In genomic region chr12:76265001-76265400, GRCm38 (mm10) we compare ENCODE assay signal across 24 mouse cellular contexts. TPM values are rescaled to one million over a fixed set of nuclear protein-coding genes. Genes with fewer than 3 reads are reported as not detected.
DNase-seq lines count a peak whose midpoint lies in the region; ATAC-seq and TF ChIP-seq lines count a peak whose summit lies in the region.
"Had no signal": no experiment of that assay in that cellular context is flagged by ENCODE, and none has a peak within 500 bp of the region (broad histone marks: within the 10 kb centered on the region; RNA-seq: fewer than 3 reads in every experiment).

No protein-coding gene starts in this region.

- WGBS in cerebellum, adult 2 months: 64% methylated on average over 6 of the region's 6 CpGs
- WGBS in neural tube, embryonic 15.5 days: 77% methylated on average over 6 of the region's 6 CpGs
- WGBS in embryonic facial prominence, embryonic 10.5 days: 75% methylated on average over 6 of the region's 6 CpGs

- ATAC-seq in neural tube, embryonic 15.5 days (ENCODE audit: low FRiP score): no peak
- ATAC-seq: activated CD4-positive, CD25-positive, alpha-beta regulatory T cell, adult 4 months had no signal

- DNase-seq in cerebellum, adult 2 months: no peak
- no peak for DNase-seq in cerebellum, postnatal 25 days
- DNase-seq in layer of hippocampus, adult 2 months (ENCODE audit: low spot score in 2 of 2): no peak
- no peak for DNase-seq in layer of hippocampus, adult 9-11 months
- DNase-seq in neural tube, embryonic 10.5 days (ENCODE audit: extremely low spot score, low spot score): no peak
- DNase-seq in left cerebral cortex, adult 8-10 months (ENCODE audit: low spot score in 2 of 2): no peak
- no peak for DNase-seq in embryonic facial prominence, embryonic 10.5 days (ENCODE audit: low spot score)
- DNase-seq: adrenal gland, postnatal 25 days; kidney, adult 11 months; kidney, postnatal 25 days; lung, embryonic 14.5 days; thymus, postnatal 4 days had no signal

- peaks cover 21% of the 10 kb centered on the region for H3K4me1 ChIP-seq in cerebellum, adult 2 months (ENCODE audit: control insufficient read depth, insufficient read depth, low read length)
- peaks cover 4% of the 10 kb centered on the region; the same call in 1 of the 2 replicates for H3K4me1 ChIP-seq in neural tube, embryonic 15.5 days
- peaks cover 5% of the 10 kb centered on the region; the same call in 1 of the 2 replicates for H3K4me1 ChIP-seq in embryonic facial prominence, embryonic 10.5 days
- H3K4me1 ChIP-seq: embryonic facial prominence, embryonic 15.5 days; limb, embryonic 13.5 days had no signal

- no peak overlapping the region for H3K4me2 ChIP-seq in neural tube, embryonic 15.5 days
- H3K4me2 ChIP-seq: embryonic facial prominence, embryonic 15.5 days; forebrain, embryonic 13.5 days; heart, embryonic 13.5 days; limb, embryonic 13.5 days; lung, embryonic 14.5 days had no signal

- no peak overlapping the region for H3K9ac ChIP-seq in neural tube, embryonic 15.5 days (replicated peaks)
- H3K9ac ChIP-seq: embryonic facial prominence, embryonic 15.5 days; forebrain, embryonic 13.5 days; heart, embryonic 13.5 days; limb, embryonic 13.5 days; lung, embryonic 14.5 days had no signal

- no peaks in the 10 kb centered on the region for H3K36me3 ChIP-seq in neural tube, embryonic 15.5 days
- H3K36me3 ChIP-seq in embryonic facial prominence, embryonic 10.5 days (replicated peaks): peaks cover 27% of the 10 kb centered on the region

- H3K27ac ChIP-seq in cerebellum, adult 2 months (ENCODE audit: insufficient read depth, low read length): peak overlapping the region; percentile 80; the same call in 1 of the 2 replicates
- peak overlapping the region; percentile 91 for H3K27ac ChIP-seq in layer of hippocampus, adult 2 months
- H3K27ac ChIP-seq in neural tube, embryonic 15.5 days (replicated peaks): peak overlapping the region; percentile 58; the same call in 1 of the 2 replicates
- no peak overlapping the region for H3K27ac ChIP-seq in embryonic facial prominence, embryonic 10.5 days (replicated peaks)
- H3K27ac ChIP-seq: embryonic facial prominence, embryonic 15.5 days; heart, embryonic 13.5 days; limb, embryonic 13.5 days had no signal

- H3K9me3 ChIP-seq in neural tube, embryonic 15.5 days (replicated peaks): no peaks in the 10 kb centered on the region
- no peaks in the 10 kb centered on the region for H3K9me3 ChIP-seq in embryonic facial prominence, embryonic 10.5 days
- H3K9me3 ChIP-seq: embryonic facial prominence, embryonic 15.5 days; forebrain, embryonic 13.5 days; heart, embryonic 13.5 days; limb, embryonic 13.5 days had no signal

- H3K27me3 ChIP-seq in cerebellum, adult 2 months (ENCODE audit: control insufficient read depth, insufficient read depth, low read length): no peaks in the 10 kb centered on the region
- no peaks in the 10 kb centered on the region for H3K27me3 ChIP-seq in neural tube, embryonic 15.5 days (replicated peaks)
- H3K27me3 ChIP-seq in embryonic facial prominence, embryonic 10.5 days (replicated peaks; ENCODE audit: low read depth, poor library complexity, severe bottlenecking): no peaks in the 10 kb centered on the region
- H3K27me3 ChIP-seq: embryonic facial prominence, embryonic 15.5 days; forebrain, embryonic 13.5 days; heart, embryonic 13.5 days; limb, embryonic 13.5 days; Patski had no signal

- TF ChIP-seq CTCF in cerebellum, adult 2 months (IDR thresholded peaks at IDR 0.05; ENCODE audit: borderline replicate concordance, insufficient read depth, low read depth, low read length): no peak
- no peak for TF ChIP-seq CTCF in layer of hippocampus, adult 2 months (conservative IDR thresholded peaks at IDR 0.05)

- TF ChIP-seq POLR2A in cerebellum, adult 2 months (IDR thresholded peaks at IDR 0.05; ENCODE audit: borderline replicate concordance, insufficient read depth, low read length): no peak

- H3K4me3 ChIP-seq in cerebellum, adult 2 months (replicated peaks; ENCODE audit: insufficient read depth, low read depth, low read length): no peak overlapping the region
- peak overlapping the region; percentile 20; the same call in 1 of the 2 replicates for H3K4me3 ChIP-seq in layer of hippocampus, adult 2 months
- H3K4me3 ChIP-seq in neural tube, embryonic 15.5 days (replicated peaks): no peak overlapping the region
- no peak overlapping the region for H3K4me3 ChIP-seq in embryonic facial prominence, embryonic 10.5 days
- H3K4me3 ChIP-seq: embryonic facial prominence, embryonic 15.5 days; forebrain, embryonic 13.5 days; heart, embryonic 13.5 days; limb, embryonic 13.5 days had no signal

RNA-seq across cellular contexts. Expression of gene Mthfd1, which starts 9.9 kb away (rescaled TPM):
- 44.4 and 52.6 TPM in 2 replicates for polyA plus RNA-seq in cerebellum, adult 2 months (2012; rRNA removed)
- 10 to 100 TPM; 42.6 to 47.5 TPM for total RNA-seq in layer of hippocampus, adult 2 months (2021)
- 29.3 and 43.5 TPM in 2 replicates for polyA plus RNA-seq in neural tube, embryonic 15.5 days (2015; fragmentation: Nextera tagmentation; extraction: Ambion mirVana)
- 10 to 100 TPM; 42.5 to 45.2 (median 42.9) TPM for total RNA-seq in left cerebral cortex, adult 8-10 months (2022)
- 106 and 117 TPM in 2 replicates for polyA plus RNA-seq in embryonic facial prominence, embryonic 10.5 days (2016; fragmentation: Nextera tagmentation; extraction: Ambion mirVana)

RNA-seq across cellular contexts. Expression of gene Tex21, which starts 18.5 kb away (rescaled TPM):
- not detected in 2 replicates for polyA plus RNA-seq in cerebellum, adult 2 months (2012; rRNA removed)
- total RNA-seq in layer of hippocampus, adult 2 months (2021): not detected
- not detected in 2 replicates for polyA plus RNA-seq in neural tube, embryonic 15.5 days (2015; fragmentation: Nextera tagmentation; extraction: Ambion mirVana)
- not detected for total RNA-seq in left cerebral cortex, adult 8-10 months (2022)
- not detected in 2 replicates for polyA plus RNA-seq in embryonic facial prominence, embryonic 10.5 days (2016; fragmentation: Nextera tagmentation; extraction: Ambion mirVana)
- total RNA-seq: adrenal gland, postnatal 25 days; heart, postnatal 4 days; layer of hippocampus, postnatal 10 days; left cerebral cortex, postnatal 10 days; megakaryocyte progenitor cell, adult 5-6 weeks; neutrophil, adult 5-6 weeks had no signal
- polyA plus RNA-seq: activated CD4-positive, CD25-positive, alpha-beta regulatory T cell, adult 4 months; embryonic facial prominence, embryonic 15.5 days; forebrain, embryonic 13.5 days; lung, embryonic 14.5 days; Patski had no signal

RNA-seq across cellular contexts. Expression of gene Akap5, which starts 59.7 kb away (rescaled TPM):
- polyA plus RNA-seq in cerebellum, adult 2 months (2012; rRNA removed): 3.8 and 4.4 TPM in 2 replicates
- 10 to 100 TPM; 61.5 to 63.0 TPM for total RNA-seq in layer of hippocampus, adult 2 months (2021)
- 11.9 and 12.6 TPM in 2 replicates for polyA plus RNA-seq in neural tube, embryonic 15.5 days (2015; fragmentation: Nextera tagmentation; extraction: Ambion mirVana)
- 10 to 100 TPM; 87.0 to 91.3 (median 88.8) TPM for total RNA-seq in left cerebral cortex, adult 8-10 months (2022)
- polyA plus RNA-seq in embryonic facial prominence, embryonic 10.5 days (2016; fragmentation: Nextera tagmentation; extraction: Ambion mirVana): 2.3 and 2.7 TPM in 2 replicates
